Mouse (Mus musculus) embryonic facial prominence, embryonic 13.5 days (tissue): Measurements from ENCODE around the gene Ubxn6. TPM values are rescaled to one million over a fixed set of nuclear protein-coding genes. Genes with fewer than 3 reads are reported as not detected.
"Not testable (repeated sequence)": the region's sequence is repeated elsewhere in the genome, so short reads cannot be mapped to it uniquely, and the experiment has no call there.

Experiments
- ATAC-seq: fragments of 200-750 bp; cut with Nextera tagmentation; 2 replicates; pipeline ENCODE4 v1.8.0; 2017; ENCODE audit warnings: low read depth; ENCODE audit not compliant: insufficient number of reproducible peaks, insufficient read depth, low FRiP score, low TSS enrichment
- H3K27ac ChIP-seq: fragments of 300-500 bp; sonication (generic); 2 replicates; pipeline ENCODE4 v1.5.1; 2015; ENCODE audit warnings: moderate library complexity, mild to moderate bottlenecking, inconsistent platforms
- H3K27me3 ChIP-seq: fragments of 300-500 bp; sonication (generic); 2 replicates; pipeline ENCODE4 v1.6.1; 2015; ENCODE audit warnings: mild to moderate bottlenecking, inconsistent platforms
- H3K36me3 ChIP-seq: fragments of 300-500 bp; sonication (generic); 2 replicates; pipeline ENCODE4 v1.6.1; 2015; ENCODE audit warnings: mild to moderate bottlenecking, inconsistent platforms
- H3K4me1 ChIP-seq: fragments of 300-500 bp; sonication (generic); 2 replicates; pipeline ENCODE4 v1.6.1; 2015; ENCODE audit warnings: inconsistent platforms
- H3K4me2 ChIP-seq: fragments of 300-500 bp; sonication (generic); 2 replicates; pipeline ENCODE4 v1.6.1; 2015; ENCODE audit warnings: moderate library complexity, mild to moderate bottlenecking, inconsistent platforms
- H3K4me3 ChIP-seq: fragments of 300-500 bp; sonication (generic); 2 replicates; pipeline ENCODE4 v1.5.1; 2015; ENCODE audit warnings: mild to moderate bottlenecking, inconsistent platforms
- H3K9ac ChIP-seq: fragments of 300-500 bp; sonication (generic); 2 replicates; pipeline ENCODE4 v1.6.1; 2015; ENCODE audit warnings: mild to moderate bottlenecking, inconsistent platforms
- H3K9me3 ChIP-seq: fragments of 300-500 bp; sonication (generic); 2 replicates; pipeline ENCODE4 v1.6.1; 2016; ENCODE audit warnings: inconsistent platforms
- WGBS: fragments of 180-500 bp; shearing (Covaris S2); methylation state at CpG from one replicate; pipeline ENCODE4 v1.1.7; 2015; ENCODE audit warnings: mixed read lengths; 5-methylcytosine and 5-hydroxymethylcytosine counted together
- polyA plus RNA-seq: library from polyadenylated mRNA; unstranded; fragments of >200 nt; fragmentation: Nextera tagmentation; extraction: Ambion mirVana; gene quantifications from 2 replicates; pipeline ENCODE4 v1.2.1, GENCODE M21; 2015

Gene Ubxn6
- polyA plus RNA-seq, 1 experiment from 2014 or later: 51.2 TPM

GRCm38 (mm10) chr17:56098711-56099572 lies 24.1 kb upstream of the Ubxn6 start:
- H3K4me2 ChIP-seq: no peak overlapping the region
- no peak overlapping the region for H3K4me3 ChIP-seq
- H3K4me1 ChIP-seq: no peaks in the 10 kb centered on the region
- H3K36me3 ChIP-seq: peaks cover 95% of the 10 kb centered on the region
- no peak for ATAC-seq
- no peaks in the 10 kb centered on the region for H3K9me3 ChIP-seq
- no peaks in the 10 kb centered on the region for H3K27me3 ChIP-seq
- no peak overlapping the region for H3K9ac ChIP-seq
- no peak overlapping the region for H3K27ac ChIP-seq
- WGBS: 89% methylated on average over 15 of the region's 15 CpGs

DNA sequence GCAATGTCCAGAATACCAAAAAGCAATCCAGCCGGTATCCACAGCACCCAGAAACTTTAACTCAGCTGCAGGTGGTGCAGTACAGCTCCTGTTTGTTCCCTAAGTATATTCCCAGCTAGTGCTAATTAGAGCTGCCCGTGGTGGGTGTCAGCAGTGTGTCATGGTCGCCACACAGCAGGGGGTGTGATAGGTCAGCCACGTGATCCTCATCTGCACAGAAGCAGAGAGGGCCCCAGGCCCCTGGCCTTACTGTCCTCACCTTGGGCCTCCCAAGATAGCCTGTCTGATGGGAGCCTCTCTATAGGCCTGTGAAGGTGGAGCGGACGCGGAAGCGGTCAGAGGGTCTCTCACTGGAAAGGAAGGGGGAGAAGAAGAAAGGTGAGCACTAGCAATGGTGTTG lies 23.4 kb upstream of the Ubxn6 start:
- Histone ChIP-seq H3K4me3 (no peak overlapping the region), H3K4me1 (no peaks in the 10 kb centered on the region), H3K27ac (no peak overlapping the region), H3K27me3 (no peaks in the 10 kb centered on the region), H3K36me3 (peaks cover 94% of the 10 kb centered on the region), H3K9ac (no peak overlapping the region), H3K4me2 (no peak overlapping the region), H3K9me3 (no peaks in the 10 kb centered on the region)
- 95% methylated on average over 8 of the region's 8 CpGs for WGBS
- no peak for ATAC-seq

GRCm38 (mm10) chr17:56096883-56097282 lies 22.1 kb upstream of the Ubxn6 start:
- WGBS: 87% methylated on average over 12 of the region's 12 CpGs
- peaks cover 88% of the 10 kb centered on the region for H3K36me3 ChIP-seq
- ATAC-seq: no peak
- H3K27me3 ChIP-seq: no peaks in the 10 kb centered on the region
- no peak overlapping the region for H3K4me3 ChIP-seq
- no peak overlapping the region for H3K4me2 ChIP-seq
- no peak overlapping the region for H3K9ac ChIP-seq
- no peak overlapping the region for H3K27ac ChIP-seq
- H3K9me3 ChIP-seq: no peaks in the 10 kb centered on the region
- H3K4me1 ChIP-seq: no peaks in the 10 kb centered on the region

- H3K4me3 ChIP-seq: no peak overlapping the region
- no peaks in the 10 kb centered on the region for H3K4me1 ChIP-seq
- no peaks in the 10 kb centered on the region for H3K27me3 ChIP-seq
- H3K4me2 ChIP-seq: no peak overlapping the region
- no peak overlapping the region for H3K9ac ChIP-seq
- peak overlapping the region; percentile 34; the same call in 1 of the 2 replicates for H3K27ac ChIP-seq
- H3K9me3 ChIP-seq: no peaks in the 10 kb centered on the region
- peaks cover 81% of the 10 kb centered on the region for H3K36me3 ChIP-seq
- ATAC-seq: no peak; the same call in 1 of the 2 replicates
- WGBS: 82% methylated on average over 1 of the region's 1 CpGs
Observed at GRCm38 (mm10) chr17:56092794-56093193, 18.0 kb upstream of the Ubxn6 start.

DNA sequence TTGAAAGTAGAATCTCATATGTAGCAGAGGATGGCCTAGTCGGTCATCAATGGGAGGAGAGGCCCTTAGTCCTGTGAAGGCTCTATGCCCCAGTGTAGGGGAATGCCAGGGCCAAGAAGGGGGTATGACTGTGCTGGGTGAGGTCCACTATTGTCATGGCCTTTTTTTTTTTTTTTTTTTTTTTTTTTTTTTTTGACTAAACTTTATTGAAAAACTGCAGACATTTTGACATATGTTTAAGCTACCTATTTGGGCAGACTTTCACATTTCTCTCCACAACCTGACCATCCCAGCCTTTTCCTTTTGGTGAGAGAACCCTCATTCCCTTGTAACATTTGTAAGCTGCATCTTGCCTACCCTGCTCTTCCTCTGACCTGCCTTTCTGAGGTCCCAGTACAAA lies 17.5 kb upstream of the Ubxn6 start:
- WGBS: 76% methylated on average over 1 of the region's 1 CpGs
- ATAC-seq: no peak
- no peaks in the 10 kb centered on the region for H3K27me3 ChIP-seq

DNA sequence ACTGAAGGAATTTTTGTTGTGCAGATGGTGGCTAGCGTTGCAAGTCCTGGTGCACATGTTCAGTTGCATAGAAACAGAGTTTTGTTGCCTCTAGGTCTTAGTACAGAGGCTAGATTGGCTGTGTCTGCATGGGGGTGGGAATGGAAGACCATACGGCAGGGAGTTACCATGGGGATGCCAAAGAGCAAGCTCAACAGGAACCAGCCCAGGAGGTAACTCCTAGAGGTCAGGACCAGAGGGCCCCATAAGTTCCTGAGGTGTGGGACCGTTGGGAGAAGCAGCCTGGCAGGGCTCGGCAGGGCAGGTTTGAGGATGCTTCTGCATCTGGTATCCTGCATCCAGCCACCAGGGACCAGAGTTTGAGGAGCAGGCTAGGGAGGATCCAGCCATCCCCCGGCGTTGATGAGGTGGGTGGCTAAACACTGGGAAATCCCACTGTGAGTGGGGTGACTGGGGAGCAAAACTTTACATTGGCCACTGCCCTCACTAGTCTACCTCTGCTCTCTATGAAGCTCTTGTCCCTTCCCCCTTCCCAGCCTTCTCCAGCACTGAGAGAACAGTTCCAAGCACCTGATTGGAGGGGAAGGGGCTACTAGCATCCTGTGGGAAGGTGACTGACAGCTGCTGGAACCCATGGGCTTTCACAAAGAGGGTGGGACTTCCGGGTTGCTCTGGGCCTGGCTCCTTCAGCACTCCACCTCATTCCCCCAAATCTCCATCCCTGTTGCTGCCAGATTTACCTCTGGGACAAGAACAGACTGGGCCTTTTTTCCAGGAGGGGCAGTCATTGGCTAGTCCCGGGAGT lies 6.2 kb upstream of the Ubxn6 start:
- H3K27ac ChIP-seq: peak overlapping the region; percentile 62

More for the DNA sequence above, 17.5 kb upstream of the Ubxn6 start:
- Histone ChIP-seq H3K4me2 (no peak overlapping the region), H3K4me1 (no peaks in the 10 kb centered on the region), H3K9me3 (no peaks in the 10 kb centered on the region), H3K27ac (0 out of 2 replicates have a peak overlapping the region, but pooled peaks have one; percentile 34), H3K9ac (no peak overlapping the region), H3K4me3 (no peak overlapping the region), H3K36me3 (peaks cover 81% of the 10 kb centered on the region)

GRCm38 (mm10) chr17:56079921-56080320 lies 5.1 kb upstream of the Ubxn6 start:
- Histone ChIP-seq H3K4me2 (peak overlapping the region; percentile 99), H3K27me3 (no peaks in the 10 kb centered on the region), H3K4me3 (peak overlapping the region; percentile 84), H3K36me3 (peaks cover 24% of the 10 kb centered on the region), H3K27ac (peak overlapping the region; percentile 78; the same call in 1 of the 2 replicates), H3K9ac (peak overlapping the region; percentile 85), H3K4me1 (peaks cover 30% of the 10 kb centered on the region), H3K9me3 (no peaks in the 10 kb centered on the region)
- WGBS: 2% methylated on average over 11 of the region's 11 CpGs
- ATAC-seq: no peak

More for the DNA sequence above, 6.2 kb upstream of the Ubxn6 start:
- H3K27me3 ChIP-seq: no peaks in the 10 kb centered on the region
- H3K36me3 ChIP-seq: peaks cover 35% of the 10 kb centered on the region
- no peaks in the 10 kb centered on the region for H3K9me3 ChIP-seq
- peak overlapping the region; percentile 99 for H3K4me2 ChIP-seq
- ATAC-seq: peak; percentile 22; the same call in 1 of the 2 replicates
- H3K4me3 ChIP-seq: peak overlapping the region; percentile 84
- peaks cover 25% of the 10 kb centered on the region for H3K4me1 ChIP-seq
- H3K9ac ChIP-seq: peak overlapping the region; percentile 85
- WGBS: 4% methylated on average over 8 of the region's 8 CpGs

- under 1% methylated on average over 61 of the region's 61 CpGs for WGBS
- H3K4me1 ChIP-seq: peaks cover 33% of the 10 kb centered on the region
- H3K27ac ChIP-seq: peak within 1 kb of the TSS; percentile 78; the same call in 1 of the 2 replicates
- H3K9ac ChIP-seq: peak within 1 kb of the TSS; percentile 85
- no peaks in the 10 kb centered on the region for H3K27me3 ChIP-seq
- H3K4me2 ChIP-seq: peak within 1 kb of the TSS; percentile 99
- H3K4me3 ChIP-seq: peak within 1 kb of the TSS; percentile 84
- H3K36me3 ChIP-seq: peaks cover 20% of the 10 kb centered on the region
- no peaks in the 10 kb centered on the region for H3K9me3 ChIP-seq
- ATAC-seq: peak; percentile 91
Observed at GRCm38 (mm10) chr17:56078880-56079795, 4.3 kb upstream of the Ubxn6 start, which contains the start of gene Hdgfl2. Gene Hdgfl2, plus strand, starts transcription at chr17:56079634.

GRCm38 (mm10) chr17:56078361-56078760 lies 3.5 kb upstream of the Ubxn6 start:
- not testable (repeated sequence) for H3K9ac ChIP-seq, H3K9me3 ChIP-seq, ATAC-seq, H3K27me3 ChIP-seq, H3K27ac ChIP-seq
- Histone ChIP-seq H3K36me3 (peaks cover 14% of the 10 kb centered on the region; the same call in 1 of the 2 replicates), H3K4me3 (peak overlapping the region; percentile 84), H3K4me1 (peaks cover 41% of the 10 kb centered on the region), H3K4me2 (peak overlapping the region; percentile 48)
- 65% methylated on average over 9 of the region's 9 CpGs for WGBS

DNA sequence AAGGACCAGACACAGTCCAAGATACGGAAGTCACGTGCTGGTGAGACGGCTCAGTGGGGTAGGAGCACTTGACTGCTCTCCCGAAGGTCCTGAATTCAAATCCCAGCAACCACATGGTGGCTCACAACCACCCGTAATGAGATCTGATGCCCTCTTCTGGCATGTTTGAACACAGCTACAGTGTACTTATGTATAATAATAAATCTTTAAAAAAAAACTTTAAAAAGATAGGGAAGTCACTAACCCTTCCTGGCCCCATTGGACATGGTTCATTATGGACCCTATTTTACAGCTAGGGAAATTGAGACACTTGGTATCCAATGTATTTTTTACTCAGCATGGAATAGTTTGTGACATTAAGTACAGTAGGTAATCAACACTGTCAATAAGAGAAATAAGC lies 2.7 kb upstream of the Ubxn6 start:
- Histone ChIP-seq H3K4me3 (no peak overlapping the region), H3K4me1 (peaks cover 48% of the 10 kb centered on the region), H3K9me3 (no peaks in the 10 kb centered on the region), H3K27me3 (no peaks in the 10 kb centered on the region), H3K27ac (no peak overlapping the region), H3K36me3 (peaks cover 13% of the 10 kb centered on the region), H3K4me2 (no peak overlapping the region), H3K9ac (no peak overlapping the region)
- no peak for ATAC-seq
- 93% methylated on average over 5 of the region's 5 CpGs for WGBS
